Mouse (Mus musculus) liver, adult 2 months (tissue): Measurements from ENCODE around the gene Zkscan6. TPM values are rescaled to one million over a fixed set of nuclear protein-coding genes. Genes with fewer than 3 reads are reported as not detected.
A peak's percentile ranks its signal among the peaks of the same experiment; 100 is the strongest.

Experiments used
- DNase-seq: peaks from one replicate; pipeline ENCODE4 v3.0.0-alpha.2; 2011; ENCODE audit warnings: low read depth, low spot score; ENCODE audit errors: extremely low read depth
- H3K27ac ChIP-seq: fragments of 200-500 bp; replicated peaks from 2 replicates; pipeline ENCODE4 v1.5.1; 2012; ENCODE audit warnings: low read depth, mild to moderate bottlenecking, control low read depth, inconsistent platforms, low read length; ENCODE audit not compliant: insufficient read depth
- H3K27me3 ChIP-seq: fragments of 200-500 bp; 2 replicates; pipeline ENCODE4 v1.6.1; 2012; ENCODE audit warnings: mild to moderate bottlenecking, moderate library complexity, low read length, inconsistent platforms; ENCODE audit not compliant: control insufficient read depth, insufficient read depth
- H3K36me3 ChIP-seq: fragments of 200-500 bp; 2 replicates; pipeline ENCODE4 v1.6.1; 2012; ENCODE audit warnings: low read length, inconsistent platforms; ENCODE audit not compliant: control insufficient read depth, insufficient read depth
- H3K4me1 ChIP-seq: fragments of 200-500 bp; 2 replicates; pipeline ENCODE4 v1.6.1; 2011; ENCODE audit warnings: low read length; ENCODE audit not compliant: control insufficient read depth, insufficient read depth
- H3K4me3 ChIP-seq: fragments of 200-500 bp; 2 replicates; pipeline ENCODE4 v1.5.1; 2011; ENCODE audit warnings: low read depth, mild to moderate bottlenecking, control low read depth, low read length, moderate library complexity; ENCODE audit not compliant: insufficient read depth
- H3K79me2 ChIP-seq: fragments of 200-500 bp; 2 replicates; pipeline ENCODE4 v1.6.1; 2012; ENCODE audit warnings: inconsistent platforms, mild to moderate bottlenecking, low read length, moderate library complexity; ENCODE audit not compliant: control insufficient read depth, insufficient read depth
- H3K9ac ChIP-seq: fragments of 200-500 bp; 2 replicates; pipeline ENCODE4 v1.6.1; 2012; ENCODE audit warnings: low read depth, mild to moderate bottlenecking, control low read depth, inconsistent platforms, low read length
- CTCF ChIP-seq: fragments of 200-500 bp; IDR thresholded peaks from 2 replicates; pipeline ENCODE4 v1.5.1; 2011; ENCODE audit warnings: low read depth, low read length, control low read depth
- POLR2A ChIP-seq: fragments of 200-500 bp; IDR thresholded peaks from 2 replicates; pipeline ENCODE4 v1.6.1; 2011; ENCODE audit warnings: low read length, control low read depth; ENCODE audit not compliant: insufficient read depth; ENCODE audit errors: extremely low read depth
- WGBS: fragments of 180-500 bp; shearing (Covaris S2); methylation state at CpG from one replicate; pipeline ENCODE4 v1.1.7; 2018; 5-methylcytosine and 5-hydroxymethylcytosine counted together
- polyA plus RNA-seq: library from polyadenylated mRNA; depleted of rRNA; stranded (reverse); fragments of >200 nt; gene quantifications from 2 replicates; pipeline ENCODE4 v1.2.3, GENCODE M21; 2012; rRNA removed
- total RNA-seq: library from RNA; depleted of rRNA; stranded (reverse); fragments of >200 nt; gene quantifications from 2 replicates; pipeline ENCODE4 v1.2.3, GENCODE M21; 2014; rRNA removed

The Zkscan6 gene
- total and polyA plus RNA-seq, 2 experiments = 1.9 to 3.3 TPM

- Histone ChIP-seq H3K27ac (no peak overlapping the region), H3K4me3 (no peak overlapping the region), H3K4me1 (no peaks in the 10 kb centered on the region), H3K79me2 (no peaks in the 10 kb centered on the region), H3K36me3 (no peaks in the 10 kb centered on the region), H3K9ac (no peak overlapping the region), H3K27me3 (no peaks in the 10 kb centered on the region)
- WGBS = 56% methylated on average over 5 of the region's 5 CpGs
- TF ChIP-seq CTCF = no peak
- TF ChIP-seq POLR2A = no peak
- DNase-seq = no peak
Measured at GRCm38 (mm10) chr11:65846446-65846845, 39.5 kb downstream of the Zkscan6 start.

- Histone ChIP-seq H3K27me3 (no peaks in the 10 kb centered on the region), H3K4me3 (no peak overlapping the region), H3K79me2 (no peaks in the 10 kb centered on the region), H3K4me1 (no peaks in the 10 kb centered on the region), H3K9ac (no peak overlapping the region), H3K36me3 (no peaks in the 10 kb centered on the region), H3K27ac (no peak overlapping the region)
- WGBS = 25% methylated on average over 1 of the region's 1 CpGs
- no peak for DNase-seq
- TF ChIP-seq POLR2A (no peak), CTCF (peak; percentile 13; the same call in 1 of the 2 replicates)
Measured at GRCm38 (mm10) chr11:65852066-65852465, 45.1 kb downstream of the Zkscan6 start.

- Histone ChIP-seq H3K79me2 (no peaks in the 10 kb centered on the region), H3K4me1 (no peaks in the 10 kb centered on the region), H3K9ac (no peak overlapping the region), H3K4me3 (no peak overlapping the region), H3K27me3 (no peaks in the 10 kb centered on the region; the same call in 1 of the 2 replicates), H3K27ac (no peak overlapping the region), H3K36me3 (no peaks in the 10 kb centered on the region)
- WGBS = 32% methylated on average over 4 of the region's 4 CpGs
- no peak for DNase-seq
- TF ChIP-seq POLR2A = no peak
Measured at GRCm38 (mm10) chr11:65861476-65861875, 54.5 kb downstream of the Zkscan6 start.

- H3K9ac ChIP-seq = no peak overlapping the region
- no peaks in the 10 kb centered on the region for H3K36me3 ChIP-seq
- WGBS = 75% methylated on average over 1 of the region's 1 CpGs
- no peaks in the 10 kb centered on the region for H3K27me3 ChIP-seq
- no peaks in the 10 kb centered on the region for H3K4me1 ChIP-seq
- DNase-seq = no peak
- no peak overlapping the region for H3K27ac ChIP-seq
- no peaks in the 10 kb centered on the region for H3K79me2 ChIP-seq
- no peak overlapping the region for H3K4me3 ChIP-seq
- TF ChIP-seq POLR2A (no peak), CTCF (no peak)
Measured at GRCm38 (mm10) chr11:65877146-65877775, 70.3 kb downstream of the Zkscan6 start.

Other genes starting within 250 kb of the Zkscan6 start
- gene Map2k4, start 18.9 kb upstream of the Zkscan6 start, total RNA-seq = 23.3 and 27.1 TPM in 2 replicates
- gene Map2k4, start 18.9 kb upstream of the Zkscan6 start, polyA plus RNA-seq = 11.4 and 11.6 TPM in 2 replicates